Mouse (Mus musculus): Measurements from ENCODE around the gene Olfr1062. TPM values are rescaled to one million over a fixed set of nuclear protein-coding genes. Genes with fewer than 3 reads are reported as not detected.
"Not testable (repeated sequence)": the region's sequence is repeated elsewhere in the genome, so short reads cannot be mapped to it uniquely, and the experiment has no call there.

The Olfr1062 gene
- polyA plus RNA-seq, 1 experiment from 2014 or later = not detected

DNA sequence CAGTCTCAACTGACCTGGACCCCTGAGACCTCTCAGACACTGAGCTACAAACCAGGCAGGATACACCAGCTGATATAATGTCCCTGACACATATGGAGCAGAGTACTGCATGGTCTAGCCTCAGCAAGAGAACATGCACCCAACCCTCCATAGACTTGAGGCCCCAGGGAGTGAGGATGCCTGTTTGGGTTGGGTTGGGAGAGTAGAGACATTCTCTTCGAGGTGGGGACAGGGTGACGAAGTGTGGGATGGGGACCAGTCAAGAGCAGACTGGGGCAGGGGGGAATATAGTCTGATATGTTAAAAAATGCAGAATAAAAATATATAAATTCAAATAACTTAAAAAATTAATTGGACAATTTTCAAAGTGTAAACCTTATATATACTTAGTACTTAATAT, 31.4 kb downstream of the Olfr1062 start:
- H3K4me2 ChIP-seq (ENCODE audit: low read length) = no peak overlapping the region
- no peak for ATAC-seq (ENCODE audit: insufficient number of reproducible peaks, insufficient read depth, low FRiP score, low read depth)
- no peak overlapping the region for H3K27ac ChIP-seq (replicated peaks in 1 of 2; ENCODE audit: control insufficient read depth in 1 of 2, insufficient read depth in 1 of 2, low read depth in 2 of 2, low read length in 2 of 2)
- no peaks in the 10 kb centered on the region for H3K27me3 ChIP-seq (ENCODE audit: control insufficient read depth, insufficient read depth, low read length)
- 83% methylated on average over 2 of the region's 2 CpGs for WGBS
- H3K9me3 ChIP-seq (ENCODE audit: control insufficient read depth, low read length) = no peaks in the 10 kb centered on the region
- H3K9ac ChIP-seq (ENCODE audit: low read length) = no peak overlapping the region
- H3K4me3 ChIP-seq (ENCODE audit: control insufficient read depth in 1 of 2, insufficient read depth in 1 of 2, low read depth in 1 of 2, low read length in 2 of 2) = no peak overlapping the region
- H3K4me1 ChIP-seq (ENCODE audit: control insufficient read depth in 2 of 2, insufficient read depth in 2 of 2, low read length in 2 of 2) = no peaks in the 10 kb centered on the region
- H3K36me3 ChIP-seq (ENCODE audit: control insufficient read depth, insufficient read depth, low read length) = no peaks in the 10 kb centered on the region

DNA sequence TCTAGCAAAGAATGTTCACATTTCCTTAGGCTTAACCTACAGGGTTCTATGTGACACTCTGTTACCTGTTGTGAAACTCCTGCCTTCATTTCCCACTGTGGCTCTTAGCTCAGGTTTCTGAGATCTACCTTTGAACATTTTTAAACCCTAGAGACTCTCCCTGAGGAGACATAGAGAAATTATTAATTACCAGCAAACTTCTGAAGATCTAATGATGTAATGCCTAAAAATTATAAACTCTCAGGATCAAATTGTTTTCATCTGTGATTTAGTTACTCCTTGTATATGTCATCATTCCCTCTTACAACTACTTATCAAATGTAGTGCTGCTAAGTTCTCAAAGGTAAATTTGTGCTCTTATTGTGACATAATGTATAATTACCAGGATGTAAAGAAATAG, 38.1 kb downstream of the Olfr1062 start, which contains the start of gene Olfr1058:
Gene Olfr1058, minus strand, starts transcription at position 101 of the 400 bp plus-strand sequence.
- H3K27ac ChIP-seq (replicated peaks in 1 of 2; ENCODE audit: control insufficient read depth in 1 of 2, insufficient read depth in 1 of 2, low read depth in 2 of 2, low read length in 2 of 2); ATAC-seq (ENCODE audit: insufficient number of reproducible peaks, insufficient read depth, low FRiP score, low read depth); H3K27me3 ChIP-seq (ENCODE audit: control insufficient read depth, insufficient read depth, low read length); H3K4me2 ChIP-seq (ENCODE audit: low read length); H3K4me1 ChIP-seq (ENCODE audit: control insufficient read depth in 2 of 2, insufficient read depth in 2 of 2, low read length in 2 of 2); H3K36me3 ChIP-seq (ENCODE audit: control insufficient read depth, insufficient read depth, low read length); H3K9ac ChIP-seq (ENCODE audit: low read length); H3K4me3 ChIP-seq (ENCODE audit: control insufficient read depth in 1 of 2, insufficient read depth in 1 of 2, low read depth in 1 of 2, low read length in 2 of 2); H3K9me3 ChIP-seq (ENCODE audit: control insufficient read depth, low read length): not testable (repeated sequence)

DNA sequence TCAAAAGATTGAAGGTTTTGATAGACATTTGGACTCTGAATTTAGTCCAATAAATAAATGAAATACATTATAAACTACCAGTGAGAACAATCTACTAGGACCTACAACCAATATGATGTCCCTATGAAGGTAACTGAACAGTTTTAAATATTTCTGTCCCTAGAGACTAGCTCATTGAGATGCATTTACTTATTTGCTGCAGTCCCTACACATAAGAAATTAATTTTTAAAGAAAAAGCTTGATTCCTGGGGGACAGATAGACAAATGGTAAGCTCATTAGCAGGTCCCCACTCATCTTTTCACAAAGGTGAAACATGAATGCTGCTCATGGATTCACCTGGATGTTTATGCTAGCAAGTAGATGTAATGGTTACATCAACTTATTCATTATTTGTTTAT, 48.3 kb downstream of the Olfr1062 start, which contains the start of gene Olfr1057:
Gene Olfr1057, minus strand, starts transcription at position 101 of the 400 bp plus-strand sequence.
- ATAC-seq (ENCODE audit: insufficient number of reproducible peaks, insufficient read depth, low FRiP score, low read depth) = no peak
- no peak within 1 kb of the TSS for H3K27ac ChIP-seq (replicated peaks in 1 of 2; ENCODE audit: control insufficient read depth in 1 of 2, insufficient read depth in 1 of 2, low read depth in 2 of 2, low read length in 2 of 2)
- H3K27me3 ChIP-seq (ENCODE audit: control insufficient read depth, insufficient read depth, low read length) = no peaks in the 10 kb centered on the region
- no peaks in the 10 kb centered on the region for H3K9me3 ChIP-seq (ENCODE audit: control insufficient read depth, low read length)
- H3K4me1 ChIP-seq (ENCODE audit: control insufficient read depth in 2 of 2, insufficient read depth in 2 of 2, low read length in 2 of 2) = no peaks in the 10 kb centered on the region
- no peak within 1 kb of the TSS for H3K4me2 ChIP-seq (ENCODE audit: low read length)
- no peak within 1 kb of the TSS for H3K4me3 ChIP-seq (ENCODE audit: control insufficient read depth in 1 of 2, insufficient read depth in 1 of 2, low read depth in 1 of 2, low read length in 2 of 2)
- no peak within 1 kb of the TSS for H3K9ac ChIP-seq (ENCODE audit: low read length)
- H3K36me3 ChIP-seq (ENCODE audit: control insufficient read depth, insufficient read depth, low read length) = no peaks in the 10 kb centered on the region

Other genes with a start within 250 kb of the Olfr1062 start
- not detected in 2 replicates for gene Olfr1044, start 248.9 kb downstream of the Olfr1062 start, polyA plus RNA-seq (2014; fragmentation: Nextera tagmentation; extraction: Ambion mirVana)
- gene Olfr52, start 241.1 kb downstream of the Olfr1062 start, polyA plus RNA-seq (2014; fragmentation: Nextera tagmentation; extraction: Ambion mirVana) = not detected in 2 replicates
- not detected in 2 replicates for gene Olfr1045, start 223.7 kb downstream of the Olfr1062 start, polyA plus RNA-seq (2014; fragmentation: Nextera tagmentation; extraction: Ambion mirVana)
- not detected in 2 replicates for gene Olfr1046, start 207.4 kb downstream of the Olfr1062 start, polyA plus RNA-seq (2014; fragmentation: Nextera tagmentation; extraction: Ambion mirVana)
- gene Olfr1047, start 195.3 kb downstream of the Olfr1062 start, polyA plus RNA-seq (2014; fragmentation: Nextera tagmentation; extraction: Ambion mirVana) = not detected in 2 replicates
- not detected in 2 replicates for gene Olfr1048, start 186.5 kb downstream of the Olfr1062 start, polyA plus RNA-seq (2014; fragmentation: Nextera tagmentation; extraction: Ambion mirVana)
- gene Olfr1049, start 168.4 kb downstream of the Olfr1062 start, polyA plus RNA-seq (2014; fragmentation: Nextera tagmentation; extraction: Ambion mirVana) = not detected in 2 replicates
- not detected in 2 replicates for gene Olfr1051, start 147.7 kb downstream of the Olfr1062 start, polyA plus RNA-seq (2014; fragmentation: Nextera tagmentation; extraction: Ambion mirVana)
- not detected in 2 replicates for gene Olfr1052, start 134.3 kb downstream of the Olfr1062 start, polyA plus RNA-seq (2014; fragmentation: Nextera tagmentation; extraction: Ambion mirVana)
- gene Olfr1053, start 111.5 kb downstream of the Olfr1062 start, polyA plus RNA-seq (2014; fragmentation: Nextera tagmentation; extraction: Ambion mirVana) = not detected in 2 replicates
- gene Olfr1054, start 91.3 kb downstream of the Olfr1062 start, polyA plus RNA-seq (2014; fragmentation: Nextera tagmentation; extraction: Ambion mirVana) = not detected in 2 replicates
- not detected in 2 replicates for gene Olfr1055, start 76.5 kb downstream of the Olfr1062 start, polyA plus RNA-seq (2014; fragmentation: Nextera tagmentation; extraction: Ambion mirVana)
- gene Olfr1056, start 64.3 kb downstream of the Olfr1062 start, polyA plus RNA-seq (2014; fragmentation: Nextera tagmentation; extraction: Ambion mirVana) = not detected in 2 replicates
- not detected in 2 replicates for gene Olfr1057, start 48.4 kb downstream of the Olfr1062 start, polyA plus RNA-seq (2014; fragmentation: Nextera tagmentation; extraction: Ambion mirVana)
- gene Olfr1058, start 38.2 kb downstream of the Olfr1062 start, polyA plus RNA-seq (2014; fragmentation: Nextera tagmentation; extraction: Ambion mirVana) = not detected in 2 replicates
- gene Olfr1061, start 12.7 kb downstream of the Olfr1062 start, polyA plus RNA-seq (2014; fragmentation: Nextera tagmentation; extraction: Ambion mirVana) = not detected in 2 replicates
- gene Olfr1065, start 23.8 kb upstream of the Olfr1062 start, polyA plus RNA-seq (2014; fragmentation: Nextera tagmentation; extraction: Ambion mirVana) = not detected in 2 replicates
- gene Olfr1066, start 29.5 kb upstream of the Olfr1062 start, polyA plus RNA-seq (2014; fragmentation: Nextera tagmentation; extraction: Ambion mirVana) = not detected in 2 replicates
- not detected in 2 replicates for gene Olfr228, start 60.6 kb upstream of the Olfr1062 start, polyA plus RNA-seq (2014; fragmentation: Nextera tagmentation; extraction: Ambion mirVana)
- not detected in 2 replicates for gene Olfr1076, start 81.7 kb upstream of the Olfr1062 start, polyA plus RNA-seq (2014; fragmentation: Nextera tagmentation; extraction: Ambion mirVana)
- gene Olfr1079, start 115.7 kb upstream of the Olfr1062 start, polyA plus RNA-seq (2014; fragmentation: Nextera tagmentation; extraction: Ambion mirVana) = not detected in 2 replicates
- not detected in 2 replicates for gene Olfr1080, start 131.5 kb upstream of the Olfr1062 start, polyA plus RNA-seq (2014; fragmentation: Nextera tagmentation; extraction: Ambion mirVana)
- gene Olfr1082, start 172.2 kb upstream of the Olfr1062 start, polyA plus RNA-seq (2014; fragmentation: Nextera tagmentation; extraction: Ambion mirVana) = not detected in 2 replicates
- gene Olfr1084, start 213.0 kb upstream of the Olfr1062 start, polyA plus RNA-seq (2014; fragmentation: Nextera tagmentation; extraction: Ambion mirVana) = not detected in 2 replicates
- not detected in 2 replicates for gene Olfr1085, start 235.3 kb upstream of the Olfr1062 start, polyA plus RNA-seq (2014; fragmentation: Nextera tagmentation; extraction: Ambion mirVana)